Mouse (Mus musculus) neural tube, embryonic 10.5 days (tissue): ENCODE measurements around the gene Cend1.
"Not testable (repeated sequence)": the region's sequence is repeated elsewhere in the genome, so short reads cannot be mapped to it uniquely, and the experiment has no call there.

ENCODE experiments used
- DNase-seq: peaks from one replicate; pipeline ENCODE4 v3.0.0-alpha.2; 2017; ENCODE audit warnings: low spot score; ENCODE audit errors: extremely low spot score

Gene Cend1

GRCm38 (mm10) chr7:141465388-141466044 lies 36.2 kb upstream of the Cend1 start:
- no peak for DNase-seq

- peak; percentile 27 for DNase-seq
These were observed 35.4 kb upstream of the Cend1 start for GRCm38 (mm10) chr7:141464603-141465201.

DNA sequence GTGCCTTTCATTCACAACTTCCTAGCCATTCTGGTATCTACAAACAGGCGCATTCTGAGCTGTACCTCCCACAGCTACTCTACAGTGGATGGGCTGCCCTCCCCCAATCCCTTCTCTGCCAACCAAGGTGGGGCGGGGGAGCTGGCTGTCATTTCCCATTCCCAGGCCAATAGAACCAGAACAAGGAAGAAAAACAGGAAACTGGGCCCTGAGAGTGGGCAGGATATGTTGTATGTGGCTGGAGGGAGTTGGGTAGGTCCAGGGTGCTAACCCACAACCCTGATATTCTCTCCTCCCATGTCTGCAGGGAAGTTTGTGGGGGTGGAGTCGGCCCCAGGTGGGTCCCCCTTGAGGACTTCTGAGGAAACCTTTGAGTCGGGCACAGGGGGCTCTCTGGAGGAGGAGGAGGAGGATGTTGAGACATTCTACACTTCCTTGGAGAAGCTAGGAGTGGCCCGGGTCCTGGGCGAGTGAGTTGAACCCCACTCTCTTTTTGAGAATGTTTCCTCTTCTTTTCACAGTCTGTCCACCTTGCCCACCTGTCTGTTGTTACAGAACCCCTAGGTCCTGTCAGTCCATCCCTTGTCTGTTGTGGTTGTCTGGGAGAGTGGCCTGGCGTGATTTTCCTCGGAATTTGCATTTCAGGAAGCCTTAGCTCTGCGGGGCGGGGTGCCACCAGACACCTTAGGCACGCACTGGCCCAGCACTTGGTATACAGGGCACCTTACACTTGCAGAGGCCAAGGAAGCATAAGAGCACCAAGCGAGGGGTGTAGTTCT lies 34.7 kb upstream of the Cend1 start:
- no peak for DNase-seq

- no peak for DNase-seq
These were observed 33.1 kb upstream of the Cend1 start for GRCm38 (mm10) chr7:141462333-141462821.

GRCm38 (mm10) chr7:141461521-141462332 lies 32.4 kb upstream of the Cend1 start:
- DNase-seq = no peak

- DNase-seq = no peak
These were observed 31.3 kb upstream of the Cend1 start, which contains the start of gene Cracr2b for GRCm38 (mm10) chr7:141460391-141461113. Gene Cracr2b (plus strand): TSS chr7:141461094.

DNA sequence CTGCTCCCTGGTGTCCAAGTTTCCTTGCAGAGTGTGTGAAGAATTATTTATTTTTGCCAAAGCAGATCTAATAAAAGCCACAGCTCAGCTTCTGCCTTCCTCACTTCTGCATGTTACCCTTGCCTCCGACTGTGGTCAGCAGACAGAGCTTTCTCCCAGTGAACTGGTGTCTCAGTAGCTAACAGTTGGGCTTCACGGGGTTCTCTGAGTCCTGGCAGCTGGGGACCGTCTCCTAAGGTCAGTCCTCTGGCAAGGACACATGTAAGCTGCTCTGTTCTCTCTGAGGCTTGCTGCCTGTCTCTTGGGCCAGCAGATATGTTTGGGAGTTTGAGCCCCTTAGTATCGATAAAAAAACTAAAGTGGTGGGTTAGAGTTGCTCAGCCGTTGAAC lies 30.7 kb upstream of the Cend1 start:
- no peak for DNase-seq

DNA sequence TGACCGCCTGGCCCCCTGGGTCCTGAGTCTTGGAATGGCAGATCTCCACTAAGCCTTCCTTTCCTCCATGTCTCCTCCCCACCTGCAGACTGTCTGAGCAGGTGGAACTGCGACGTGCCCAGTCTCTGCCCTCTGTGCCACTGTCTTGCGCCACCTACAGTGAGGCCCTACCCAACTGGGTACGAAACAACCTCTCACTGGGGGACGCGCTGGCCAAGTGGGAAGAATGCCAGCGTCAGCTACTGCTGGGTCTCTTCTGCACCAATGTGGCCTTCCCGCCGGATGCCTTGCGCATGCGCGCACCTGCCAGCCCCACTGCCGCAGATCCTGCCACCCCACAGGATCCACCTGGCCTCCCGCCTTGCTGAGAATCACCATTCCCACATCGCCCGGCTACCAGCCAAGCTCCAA lies 30.0 kb upstream of the Cend1 start:
- DNase-seq = no peak

GRCm38 (mm10) chr7:141458661-141459060 lies 29.4 kb upstream of the Cend1 start:
- peak; percentile 13 for DNase-seq

- peak; percentile 40 for DNase-seq
These were observed 28.8 kb upstream of the Cend1 start for GRCm38 (mm10) chr7:141457986-141458660.

DNA sequence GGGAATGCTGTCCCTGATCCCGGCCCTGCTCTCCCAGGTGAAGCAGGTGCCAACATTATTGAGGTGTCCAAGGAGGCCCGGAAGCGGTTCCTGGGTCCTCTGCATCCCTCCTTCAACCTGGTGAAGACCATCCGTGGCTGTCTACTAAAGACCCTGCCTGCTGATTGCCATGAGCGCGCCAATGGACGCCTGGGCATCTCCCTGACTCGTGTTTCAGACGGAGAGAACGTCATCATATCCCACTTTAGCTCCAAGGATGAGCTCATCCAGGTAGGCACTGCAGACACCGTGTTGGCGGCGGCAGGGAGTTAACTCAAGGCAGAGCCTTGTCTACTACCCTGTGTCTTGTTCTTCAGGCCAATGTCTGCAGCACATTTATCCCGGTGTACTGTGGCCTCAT lies 27.9 kb upstream of the Cend1 start:
- no peak for DNase-seq

- no peak for DNase-seq
These were observed 27.4 kb upstream of the Cend1 start for GRCm38 (mm10) chr7:141456739-141457138.

- DNase-seq = peak; percentile 39
These were observed 26.5 kb upstream of the Cend1 start for GRCm38 (mm10) chr7:141455610-141456314.

GRCm38 (mm10) chr7:141454967-141455551 lies 25.8 kb upstream of the Cend1 start, which contains the start of gene Pnpla2:
Gene Pnpla2 (plus strand): TSS chr7:141455198.
- DNase-seq = peak; percentile 88

- no peak for DNase-seq
These were observed 24.3 kb upstream of the Cend1 start for GRCm38 (mm10) chr7:141453636-141454035.

- no peak for DNase-seq
These were observed 22.6 kb upstream of the Cend1 start for GRCm38 (mm10) chr7:141451928-141452327.

GRCm38 (mm10) chr7:141447110-141447991 lies 18.1 kb upstream of the Cend1 start, which contains the start of gene Rplp2:
Gene Rplp2 (plus strand): TSS chr7:141447370.
- peak; percentile 94 for DNase-seq

DNA sequence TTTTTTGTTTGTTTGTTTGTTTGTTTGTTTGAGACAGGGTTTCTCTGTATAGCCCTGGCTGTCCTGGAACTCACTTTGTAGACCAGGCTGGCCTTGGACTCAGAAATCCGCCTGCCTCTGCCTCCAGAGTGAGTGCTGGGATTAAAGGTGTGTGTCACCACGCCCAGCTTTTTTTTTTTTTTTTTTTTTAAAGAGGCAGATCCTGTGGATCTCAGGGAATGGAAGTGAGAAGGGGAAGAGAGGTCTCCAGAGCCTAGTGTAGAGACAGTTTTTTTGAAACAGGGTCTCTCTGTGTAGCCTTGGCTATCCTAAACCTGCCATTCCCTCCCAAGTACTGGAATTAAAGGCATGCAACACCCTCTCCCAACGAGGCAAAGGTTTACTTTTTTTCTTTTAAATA lies 17.1 kb upstream of the Cend1 start:
- DNase-seq = not testable (repeated sequence)
